Mouse (Mus musculus): ENCODE data around the gene Zfp273.
"Not testable (repeated sequence)": the region's sequence is repeated elsewhere in the genome, so short reads cannot be mapped to it uniquely, and the experiment has no call there.

The Zfp273 gene

GRCm38 (mm10) chr13:67864764-67865350 lies 51.3 kb downstream of the Zfp273 start:
- peak; percentile 41 for DNase-seq (ENCODE audit: low read depth, low spot score)

GRCm38 (mm10) chr13:67867899-67868298 lies 54.4 kb downstream of the Zfp273 start:
- no peak for DNase-seq (ENCODE audit: low read depth, low spot score)

- not testable (repeated sequence) for DNase-seq (ENCODE audit: low read depth, low spot score)
Measured at GRCm38 (mm10) chr13:67876049-67876698, 62.6 kb downstream of the Zfp273 start.

All from forelimb bud, embryonic 11.5 days (tissue).